Mouse (Mus musculus) embryonic fibroblast, embryonic 13.5 days (primary cell): ENCODE results near the gene Ofd1. TPM values are rescaled to one million over a fixed set of nuclear protein-coding genes. Genes with fewer than 3 reads are reported as not detected.

ENCODE experiments used
- H3K27ac ChIP-seq: 2 replicates; pipeline ENCODE4 v1.5.1; 2012; ENCODE audit warnings: low read length, control low read depth, inconsistent platforms; ENCODE audit not compliant: insufficient read depth
- H3K4me1 ChIP-seq: 2 replicates; pipeline ENCODE4 v1.6.1; 2011; ENCODE audit warnings: low read length; ENCODE audit not compliant: control insufficient read depth, insufficient read depth
- H3K4me3 ChIP-seq: 2 replicates; pipeline ENCODE4 v1.5.1; 2011; ENCODE audit warnings: mild to moderate bottlenecking, control low read depth, low read length; ENCODE audit not compliant: insufficient read depth
- CTCF ChIP-seq: IDR thresholded peaks from 2 replicates; pipeline ENCODE4 v1.5.1; 2011; ENCODE audit warnings: mild to moderate bottlenecking, control low read depth, low read length, moderate library complexity, borderline replicate concordance; ENCODE audit not compliant: insufficient read depth
- POLR2A ChIP-seq: IDR thresholded peaks from 2 replicates; pipeline ENCODE4 v1.6.1; 2011; ENCODE audit warnings: low read depth, mild to moderate bottlenecking, control low read depth, low read length, moderate library complexity
- polyA plus RNA-seq: library from polyadenylated mRNA; stranded (reverse); fragments of >200 nt; gene quantifications from 2 replicates; pipeline ENCODE4 v1.2.4, GENCODE M21; 2011; ENCODE audit warnings: low read depth; ENCODE audit not compliant: missing spikeins, insufficient read length

Ofd1 gene
- polyA plus RNA-seq, 1 experiment: 15.0 TPM

DNA sequence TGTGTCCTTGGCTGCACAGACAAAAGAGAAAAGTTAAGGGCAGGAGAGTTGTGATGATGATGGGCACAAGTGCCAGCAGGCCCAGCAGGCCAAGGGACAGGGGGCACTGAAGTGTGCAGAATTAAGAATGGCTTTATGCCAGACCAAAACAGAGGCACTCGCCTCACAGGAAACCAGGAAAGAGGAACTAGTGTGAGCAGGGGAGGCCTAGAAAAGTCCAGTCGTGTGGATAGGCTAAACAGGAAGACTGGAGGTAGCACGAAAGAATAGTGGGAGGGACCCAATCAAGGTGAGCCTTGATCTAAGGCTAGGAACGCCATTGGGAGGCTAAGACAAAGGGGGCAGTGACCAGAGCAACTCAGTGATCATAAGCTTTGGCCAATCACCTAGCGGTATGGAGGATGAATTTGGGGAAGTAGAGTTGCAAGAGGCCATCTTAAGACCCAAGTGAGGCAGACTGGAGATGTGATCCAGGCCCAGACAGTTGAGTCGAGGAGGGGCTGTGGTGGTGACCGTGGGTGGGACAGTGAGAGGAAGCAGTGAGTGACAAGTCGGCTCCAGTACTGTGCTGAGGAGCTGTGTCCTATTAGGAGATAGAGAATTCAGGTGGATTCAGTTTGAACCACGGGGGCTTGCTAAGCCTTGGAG, 63.7 kb downstream of the Ofd1 start:
- H3K4me3 ChIP-seq: no peak overlapping the region
- no peaks in the 10 kb centered on the region for H3K4me1 ChIP-seq
- TF ChIP-seq CTCF (no peak), POLR2A (no peak)
- no peak overlapping the region for H3K27ac ChIP-seq

DNA sequence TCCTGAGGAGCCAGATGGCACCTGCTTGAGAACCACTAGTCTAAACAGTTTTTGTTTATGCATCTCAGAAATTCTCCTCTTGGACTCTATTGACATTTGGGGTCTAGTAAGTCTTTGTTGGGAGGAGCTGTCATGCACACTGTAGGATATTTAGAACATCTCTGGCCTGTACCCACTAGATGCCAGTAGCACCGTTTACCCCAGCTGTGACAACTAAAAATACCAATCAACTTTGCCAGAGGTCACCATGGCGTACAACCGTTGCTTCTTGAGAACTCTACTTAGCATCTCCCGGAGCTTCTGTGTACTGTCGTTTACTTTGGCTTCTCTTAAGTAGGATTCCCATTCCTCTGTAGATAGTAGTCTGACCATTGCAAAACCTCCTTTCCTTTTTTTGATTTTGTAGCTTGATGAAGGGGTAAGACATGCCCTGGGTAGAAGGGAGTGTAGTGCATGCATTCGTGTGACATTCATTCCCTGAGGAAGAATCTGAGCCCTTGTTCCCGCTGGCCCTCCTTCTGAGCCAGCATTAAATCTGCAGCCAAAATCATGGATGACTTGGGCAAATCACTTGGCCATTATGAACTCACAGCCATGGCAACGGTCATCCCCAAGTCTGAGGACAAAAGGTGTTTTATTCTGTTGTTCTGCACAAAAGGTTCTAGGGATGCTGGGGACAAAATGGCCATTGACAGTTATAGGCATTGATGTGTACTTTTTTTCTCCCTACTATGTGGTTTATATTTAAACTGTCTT, 74.9 kb downstream of the Ofd1 start:
- no peak overlapping the region for H3K4me3 ChIP-seq
- H3K4me1 ChIP-seq: no peaks in the 10 kb centered on the region
- H3K27ac ChIP-seq: no peak overlapping the region
- TF ChIP-seq POLR2A (no peak), CTCF (no peak)

DNA sequence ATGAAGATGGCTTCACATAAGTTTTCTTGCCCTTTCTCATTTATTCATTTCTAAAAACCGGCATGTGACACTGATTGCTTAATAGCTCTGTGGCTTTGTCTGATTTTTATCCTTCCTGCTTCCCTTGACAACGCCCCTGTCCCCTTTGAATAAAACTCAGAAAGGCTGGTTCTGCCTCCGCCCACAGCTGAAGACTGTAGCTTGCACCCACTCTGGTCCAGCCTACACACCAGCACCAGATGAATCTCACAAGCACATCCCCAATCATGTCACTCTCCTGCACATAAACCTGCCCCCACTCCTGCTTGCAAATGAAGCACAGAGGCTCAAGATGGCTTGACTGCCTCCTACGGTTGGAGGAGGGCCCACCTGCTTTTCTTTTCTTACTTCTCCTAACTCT, 80.0 kb downstream of the Ofd1 start:
- Histone ChIP-seq H3K4me1 (no peaks in the 10 kb centered on the region), H3K27ac (no peak overlapping the region), H3K4me3 (no peak overlapping the region)
- no peak for TF ChIP-seq POLR2A
- no peak for TF ChIP-seq CTCF

DNA sequence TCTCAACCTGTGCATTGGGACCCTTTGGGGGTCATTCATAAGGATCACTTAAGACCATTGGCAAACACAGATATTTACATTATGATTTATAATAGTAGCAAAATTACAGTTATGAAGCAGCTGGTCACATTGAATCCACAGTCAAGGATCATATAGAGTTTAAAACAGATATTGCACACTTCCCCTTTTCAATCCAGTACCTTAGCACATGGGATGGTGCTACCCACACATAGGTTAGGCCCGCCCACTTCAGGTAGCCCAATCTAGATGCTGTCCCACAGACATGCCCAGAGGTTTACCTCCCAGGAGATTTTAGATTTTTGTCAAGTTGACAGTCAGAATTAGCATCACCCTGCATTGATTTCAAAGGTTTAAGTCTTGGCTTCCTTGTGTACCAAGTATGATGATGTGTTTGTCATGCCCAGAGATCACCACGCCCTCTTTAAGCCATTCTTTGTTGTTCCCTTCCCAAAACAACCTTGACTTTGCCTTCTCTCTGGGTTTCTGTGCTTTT, 80.5 kb downstream of the Ofd1 start:
- TF ChIP-seq CTCF (no peak), POLR2A (no peak)
- Histone ChIP-seq H3K27ac (no peak overlapping the region), H3K4me1 (no peaks in the 10 kb centered on the region), H3K4me3 (no peak overlapping the region)

DNA sequence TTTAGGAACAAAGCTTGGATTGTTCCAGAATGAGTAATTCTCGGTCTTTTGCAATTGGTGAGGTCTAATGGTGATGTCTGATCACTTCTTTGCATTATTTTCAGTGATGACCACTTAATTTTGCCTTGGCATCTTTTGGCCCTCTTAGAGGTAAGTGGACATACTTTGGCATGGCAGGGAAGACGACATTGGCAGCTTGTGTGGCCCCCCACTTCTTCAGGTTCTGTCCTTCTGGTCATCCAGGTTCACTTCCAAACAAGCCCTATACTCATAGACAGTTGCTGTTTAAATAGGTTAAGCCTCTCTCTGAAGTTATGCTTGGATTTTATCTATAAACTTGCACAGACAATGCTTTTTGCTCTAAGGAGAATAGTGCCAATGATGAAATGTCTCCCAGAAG, 81.5 kb downstream of the Ofd1 start:
- no peak overlapping the region for H3K27ac ChIP-seq
- TF ChIP-seq CTCF: no peak
- H3K4me3 ChIP-seq: no peak overlapping the region

DNA sequence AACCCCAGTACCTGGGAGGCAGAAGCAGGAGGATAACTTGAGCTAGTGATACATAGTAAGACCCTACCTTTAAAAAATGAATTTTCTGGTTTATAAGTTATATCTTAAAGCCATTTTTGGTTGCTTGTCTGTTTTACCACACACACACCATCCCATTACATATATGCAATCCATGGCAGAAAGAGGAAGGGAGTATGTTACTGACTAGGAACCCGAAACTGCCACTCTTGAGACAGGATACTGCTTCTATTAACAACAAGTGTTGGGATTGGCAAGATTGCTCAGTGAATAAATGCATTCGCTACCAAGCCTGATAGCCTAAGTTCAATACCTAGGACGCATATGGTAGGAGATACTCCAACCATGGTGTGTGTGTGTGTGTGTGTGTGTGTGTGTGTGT, 84.2 kb downstream of the Ofd1 start:
- TF ChIP-seq CTCF: no peak
- TF ChIP-seq POLR2A: no peak
- Histone ChIP-seq H3K27ac (no peak overlapping the region), H3K4me3 (no peak overlapping the region), H3K4me1 (no peaks in the 10 kb centered on the region)

More for the DNA sequence above, 81.5 kb downstream of the Ofd1 start:
- H3K4me1 ChIP-seq: no peaks in the 10 kb centered on the region

DNA sequence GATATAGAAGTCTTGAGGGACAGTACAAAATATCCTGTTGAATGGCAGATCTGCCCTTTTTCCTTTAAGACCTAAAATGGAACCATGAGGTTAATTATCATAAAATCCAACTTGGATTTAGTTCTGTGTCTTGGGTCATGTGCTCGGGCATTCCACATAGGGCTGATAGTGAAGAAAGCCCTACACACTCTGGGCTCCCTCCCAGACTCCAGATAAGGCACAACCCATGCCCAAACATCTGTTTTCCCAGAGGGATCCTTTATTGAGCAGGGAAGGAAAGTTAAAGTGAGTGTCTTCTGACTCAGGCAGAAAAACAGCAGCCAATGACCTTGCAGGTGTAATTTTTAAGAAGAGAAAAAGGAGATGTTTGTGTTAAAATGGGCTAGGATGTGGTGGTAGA, 85.6 kb downstream of the Ofd1 start:
- H3K4me3 ChIP-seq: no peak overlapping the region
- no peaks in the 10 kb centered on the region for H3K4me1 ChIP-seq
- no peak overlapping the region for H3K27ac ChIP-seq
- no peak for TF ChIP-seq CTCF
- TF ChIP-seq POLR2A: no peak

DNA sequence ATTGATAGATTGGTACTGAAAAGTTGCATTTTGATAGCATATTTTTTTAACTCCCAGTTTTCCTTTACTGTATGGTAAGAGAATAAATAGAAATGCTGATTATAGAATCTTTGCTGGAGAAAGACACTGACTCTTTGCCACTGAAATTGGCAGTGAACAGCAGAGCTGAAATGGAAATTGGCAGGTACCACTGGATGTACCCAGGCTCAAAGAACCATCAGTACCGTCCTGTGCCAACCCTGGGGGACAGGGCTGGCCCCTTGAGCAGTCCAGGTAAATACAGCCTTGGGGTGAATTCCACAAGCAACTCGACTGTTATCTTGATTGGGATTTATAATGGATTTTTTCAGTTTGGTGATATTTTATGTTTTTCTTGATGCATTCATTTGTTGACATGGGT, 87.1 kb downstream of the Ofd1 start:
- Histone ChIP-seq H3K4me1 (no peaks in the 10 kb centered on the region), H3K4me3 (no peak overlapping the region), H3K27ac (no peak overlapping the region)
- TF ChIP-seq POLR2A (no peak), CTCF (no peak)

DNA sequence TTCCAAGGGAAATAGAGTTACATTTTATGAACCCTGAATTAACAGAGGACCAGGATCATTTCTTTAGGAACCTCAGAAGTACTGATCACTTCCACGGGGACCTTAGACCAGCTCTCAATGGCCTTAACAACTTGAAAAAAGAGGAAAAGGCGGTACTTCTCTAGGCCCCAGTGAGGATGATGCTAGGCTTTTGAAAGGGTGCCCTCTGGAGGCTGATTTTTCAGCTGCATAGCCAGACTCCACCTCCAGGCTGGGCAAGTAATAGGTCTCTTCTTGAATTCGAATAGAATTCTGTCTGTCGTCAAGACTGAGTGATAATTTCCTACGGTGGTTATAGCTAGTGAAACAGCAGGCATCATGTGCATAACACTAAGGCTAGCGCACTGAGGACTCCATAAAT, 88.7 kb downstream of the Ofd1 start:
- H3K4me3 ChIP-seq: no peak overlapping the region
- no peaks in the 10 kb centered on the region for H3K4me1 ChIP-seq
- TF ChIP-seq CTCF: no peak
- TF ChIP-seq POLR2A: no peak
- H3K27ac ChIP-seq: no peak overlapping the region

DNA sequence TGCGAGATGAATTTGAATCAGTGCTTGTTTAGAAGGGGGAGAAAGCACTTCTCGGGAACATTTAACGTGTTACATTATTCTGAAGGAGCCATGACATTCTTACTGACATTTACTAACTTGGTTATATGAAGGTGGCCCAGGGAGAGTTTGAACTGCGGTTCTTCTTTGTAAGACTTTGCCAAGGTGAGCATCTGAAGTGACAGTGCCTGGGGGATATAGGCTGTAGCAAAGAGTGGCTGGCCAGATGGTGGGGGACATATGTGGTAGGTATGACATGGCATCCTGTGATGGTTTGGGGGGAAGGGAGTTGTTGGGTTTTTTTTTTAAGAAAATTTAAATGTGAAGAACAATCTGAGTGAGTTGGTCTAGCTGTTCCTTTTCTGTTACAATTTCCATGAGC, 91.9 kb downstream of the Ofd1 start:
- TF ChIP-seq CTCF: no peak
- no peak for TF ChIP-seq POLR2A
- Histone ChIP-seq H3K4me3 (no peak overlapping the region), H3K4me1 (no peaks in the 10 kb centered on the region), H3K27ac (no peak overlapping the region)

DNA sequence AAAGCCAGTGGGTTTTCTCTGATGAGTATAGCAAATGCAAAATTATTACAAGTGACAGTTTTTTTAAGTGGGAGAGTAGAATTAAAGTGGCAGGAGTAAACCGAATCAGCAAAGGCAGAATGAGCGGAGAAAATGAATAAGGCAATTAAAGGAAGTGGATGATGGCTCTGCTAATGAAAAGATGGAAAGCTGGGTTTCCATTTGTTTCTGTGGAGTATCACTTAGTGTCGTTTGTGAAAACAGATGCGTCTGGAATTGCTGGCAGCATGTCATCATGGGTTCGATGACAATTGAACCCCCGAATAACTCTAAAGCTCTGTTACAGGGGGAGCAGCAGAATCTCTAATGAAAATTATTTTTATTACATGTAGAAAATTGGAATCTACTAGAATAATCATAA, 92.4 kb downstream of the Ofd1 start:
- H3K4me3 ChIP-seq: no peak overlapping the region
- H3K4me1 ChIP-seq: no peaks in the 10 kb centered on the region
- no peak overlapping the region for H3K27ac ChIP-seq
- no peak for TF ChIP-seq POLR2A
- no peak for TF ChIP-seq CTCF
